Mouse (Mus musculus) frontal cortex, postnatal 25 days (tissue): ENCODE measurements around the gene Syna.

ENCODE experiments used
- DNase-seq, 2 experiments: peaks; one replicate each; pipeline ENCODE4 v3.0.0; 2022; ENCODE audit warnings: low spot score in 2 of 2

Syna gene

DNA sequence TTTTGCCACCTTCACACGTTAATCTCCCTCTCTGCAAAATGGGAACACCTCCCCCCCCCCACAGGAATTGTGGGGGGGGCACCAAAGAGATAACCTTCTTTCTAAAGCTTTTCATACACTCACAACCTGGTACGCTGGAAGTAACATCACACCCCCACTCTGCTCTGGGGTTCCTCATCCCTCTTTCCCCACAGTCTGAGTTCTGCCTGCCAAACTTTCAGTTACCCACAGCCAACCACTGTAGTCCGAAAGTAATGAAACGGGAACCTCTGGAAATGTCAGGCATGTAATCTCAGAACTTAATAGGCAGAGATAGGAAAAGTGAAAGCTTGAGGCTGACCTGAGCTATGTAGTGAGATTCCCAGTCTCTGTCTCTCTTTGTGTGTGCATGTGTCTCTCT lies 7.5 kb upstream of the Syna start:
- no peak for DNase-seq

DNA sequence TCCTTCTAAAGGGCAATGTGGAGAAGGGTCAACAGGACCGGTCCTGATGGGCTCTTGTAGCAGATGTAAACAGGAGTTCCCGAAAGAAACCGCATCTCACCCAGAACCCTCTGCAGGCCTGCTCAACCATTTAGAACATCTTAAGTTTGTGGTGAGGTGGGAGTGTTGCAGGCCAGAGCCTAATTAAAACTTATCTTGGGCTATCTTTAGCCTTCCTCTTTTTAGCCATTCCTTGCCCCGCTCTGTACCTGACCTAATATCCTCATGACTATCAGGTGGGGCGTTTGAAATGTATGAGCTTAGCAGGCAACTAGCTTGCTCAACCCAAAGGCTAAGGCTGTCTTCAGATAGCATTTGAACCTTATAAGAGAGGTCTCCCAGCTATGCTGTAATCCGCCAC lies 5.7 kb upstream of the Syna start:
- no peak for DNase-seq

DNA sequence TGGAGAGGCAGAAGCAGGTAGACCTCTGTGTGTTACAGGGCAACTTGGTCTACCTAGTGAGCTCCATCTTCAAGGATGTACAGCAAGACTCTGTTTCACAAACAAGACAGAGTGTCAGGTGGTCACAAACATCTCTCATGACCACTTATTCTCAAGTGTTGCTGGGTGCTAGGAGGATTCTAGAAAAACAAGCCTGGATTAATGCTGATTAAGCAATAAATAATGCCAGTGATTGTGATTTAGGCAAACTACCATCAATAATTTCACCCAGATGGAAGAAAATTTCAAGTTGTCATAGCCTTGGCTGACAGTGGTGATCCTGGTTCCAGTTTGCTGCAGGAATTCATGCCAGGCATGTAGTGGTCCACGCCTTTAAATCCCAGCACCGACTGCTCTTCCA lies 4.3 kb upstream of the Syna start:
- DNase-seq: no peak

DNA sequence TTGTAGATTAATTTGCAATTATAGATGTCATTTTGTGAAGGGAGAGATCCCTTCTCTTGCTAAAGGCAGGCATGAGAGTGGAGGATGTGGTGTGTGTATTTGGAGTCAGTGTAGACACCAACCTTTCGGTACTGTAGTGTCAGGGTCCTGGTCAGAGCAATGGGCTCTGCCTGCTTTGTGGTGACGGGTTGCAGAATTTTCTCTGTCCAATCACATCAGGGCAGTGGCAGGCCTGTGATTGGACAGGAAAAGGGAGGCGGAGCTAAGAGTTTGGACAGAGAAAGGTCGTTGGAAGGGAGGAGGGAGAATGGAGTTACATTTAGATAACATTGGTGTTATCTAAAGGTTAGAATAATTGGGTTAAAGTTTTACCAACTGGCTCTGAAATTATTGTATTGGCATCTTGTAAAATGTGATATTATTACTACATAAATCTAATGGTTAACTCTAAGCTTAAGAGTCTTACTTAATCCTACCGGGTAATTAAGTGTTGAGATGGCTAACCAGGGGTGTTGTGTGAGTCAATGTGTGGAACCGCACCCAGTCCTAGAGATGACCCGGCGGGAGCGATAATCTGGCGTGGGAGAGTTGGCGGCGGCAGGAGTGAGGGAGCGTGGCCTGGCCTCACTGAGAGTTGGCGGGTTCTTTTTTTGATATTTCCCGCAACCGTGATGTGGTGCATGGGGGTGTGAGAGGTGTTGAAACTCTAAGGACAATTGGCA lies 640 bp upstream of the Syna start:
- no peak for DNase-seq

DNA sequence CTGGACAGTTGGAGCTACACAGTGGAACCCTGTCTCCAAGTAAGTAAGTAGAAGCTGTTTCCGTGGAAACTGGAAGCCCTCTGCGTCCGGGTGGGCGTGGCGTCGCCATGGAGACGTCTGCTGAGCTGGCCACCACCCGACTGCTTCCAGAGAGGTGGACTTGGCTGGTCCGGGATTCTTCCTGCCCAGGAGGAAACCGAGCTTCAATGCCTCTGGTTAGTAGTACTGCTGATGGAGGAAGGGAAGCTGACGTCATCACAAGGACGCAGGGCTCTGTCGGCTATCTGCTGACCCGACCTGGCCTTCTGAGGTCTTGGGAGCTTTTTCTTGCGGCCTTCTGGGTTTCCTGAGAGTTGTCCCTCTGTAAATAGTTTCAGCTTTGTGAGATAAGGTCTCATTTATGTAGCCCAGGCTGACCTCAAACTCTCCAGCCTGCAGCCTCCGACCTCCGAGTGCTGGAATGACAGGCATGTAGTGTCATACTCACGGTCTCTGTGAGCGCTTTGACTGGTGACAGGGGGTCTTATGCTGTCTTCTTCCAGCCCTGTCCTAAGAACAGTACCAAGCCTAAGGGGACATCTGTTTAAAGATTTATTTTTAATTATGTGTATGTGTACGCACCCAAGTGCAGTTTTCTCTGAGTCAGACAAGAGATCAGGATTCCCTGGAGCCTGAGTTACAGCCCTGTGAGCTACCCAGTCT lies 4.4 kb downstream of the Syna start:
- DNase-seq: peak; percentile 52 to 70

DNA sequence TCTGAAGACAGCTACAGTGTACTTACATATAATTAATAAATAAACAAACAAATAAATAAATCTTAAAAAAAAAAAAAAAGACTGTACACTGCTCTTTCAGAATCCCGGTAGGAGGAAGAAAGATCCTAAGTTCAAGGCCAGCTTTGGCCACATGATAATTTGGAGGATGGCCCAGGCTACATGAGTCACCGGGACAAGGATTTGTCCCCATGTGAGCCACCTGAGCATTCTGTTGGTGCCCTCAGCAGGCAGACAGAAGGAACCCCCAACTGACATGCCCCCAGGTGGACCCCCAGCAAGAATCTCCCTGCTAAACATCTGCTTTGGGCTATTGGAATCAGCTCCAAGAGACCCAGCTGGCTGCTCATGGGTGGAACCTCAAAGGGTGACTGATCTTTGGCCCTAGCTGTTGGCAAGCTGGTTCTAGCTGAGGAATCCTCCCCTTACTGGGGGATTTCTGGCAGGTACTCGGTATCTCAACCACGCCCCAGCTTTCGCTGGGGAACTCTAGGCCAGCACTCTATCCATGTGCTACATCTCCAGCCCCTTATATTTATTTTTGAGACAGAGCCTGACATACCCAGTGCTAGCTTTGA lies 5.9 kb downstream of the Syna start:
- DNase-seq: no peak

DNA sequence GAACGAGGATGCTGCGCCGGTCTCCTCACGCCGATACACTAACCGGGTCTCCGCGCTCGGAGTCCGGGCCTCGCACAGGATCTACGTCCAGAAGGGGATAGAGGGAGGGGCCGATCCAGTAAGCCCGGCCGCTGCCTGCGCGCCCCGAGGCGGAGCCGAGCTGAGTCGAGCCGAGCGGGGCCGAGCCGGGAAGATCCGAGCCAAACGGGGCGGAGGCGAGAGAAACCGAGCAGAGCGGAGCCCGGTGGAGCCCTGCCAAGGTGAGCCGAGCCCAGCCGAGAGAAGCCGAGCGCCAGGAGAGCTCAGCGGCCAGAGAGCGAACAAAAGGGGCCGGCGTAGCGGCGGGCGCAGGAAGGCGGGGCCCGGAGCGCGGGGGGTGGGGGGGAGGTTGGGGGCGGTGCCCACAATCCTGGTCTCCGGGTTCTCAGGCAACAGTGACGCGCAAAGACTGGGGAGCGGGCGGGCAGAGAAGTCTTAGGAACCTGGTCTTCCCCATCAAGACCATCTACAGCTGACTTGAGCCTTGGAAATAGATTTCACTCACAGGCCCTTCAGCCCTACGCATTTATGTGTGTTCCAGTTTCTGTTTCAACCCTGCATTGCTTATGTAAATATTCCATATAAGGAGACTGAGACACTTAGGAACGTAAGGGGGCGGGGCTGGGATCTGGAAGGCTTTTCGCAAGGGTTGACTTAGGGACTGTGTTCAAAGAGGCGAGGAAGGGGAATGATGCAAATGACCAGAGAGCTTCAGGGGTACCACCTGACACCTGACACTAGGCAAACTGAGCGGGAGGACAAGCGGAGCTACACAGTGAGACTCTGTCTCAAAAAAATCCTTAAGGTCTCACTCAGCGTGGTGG lies 7.6 kb downstream of the Syna start, which contains the start of gene Clip2:
Gene Clip2 (minus strand): TSS at position 325 of the 863 bp plus-strand sequence.
- DNase-seq: peak; percentile 93 to 98

DNA sequence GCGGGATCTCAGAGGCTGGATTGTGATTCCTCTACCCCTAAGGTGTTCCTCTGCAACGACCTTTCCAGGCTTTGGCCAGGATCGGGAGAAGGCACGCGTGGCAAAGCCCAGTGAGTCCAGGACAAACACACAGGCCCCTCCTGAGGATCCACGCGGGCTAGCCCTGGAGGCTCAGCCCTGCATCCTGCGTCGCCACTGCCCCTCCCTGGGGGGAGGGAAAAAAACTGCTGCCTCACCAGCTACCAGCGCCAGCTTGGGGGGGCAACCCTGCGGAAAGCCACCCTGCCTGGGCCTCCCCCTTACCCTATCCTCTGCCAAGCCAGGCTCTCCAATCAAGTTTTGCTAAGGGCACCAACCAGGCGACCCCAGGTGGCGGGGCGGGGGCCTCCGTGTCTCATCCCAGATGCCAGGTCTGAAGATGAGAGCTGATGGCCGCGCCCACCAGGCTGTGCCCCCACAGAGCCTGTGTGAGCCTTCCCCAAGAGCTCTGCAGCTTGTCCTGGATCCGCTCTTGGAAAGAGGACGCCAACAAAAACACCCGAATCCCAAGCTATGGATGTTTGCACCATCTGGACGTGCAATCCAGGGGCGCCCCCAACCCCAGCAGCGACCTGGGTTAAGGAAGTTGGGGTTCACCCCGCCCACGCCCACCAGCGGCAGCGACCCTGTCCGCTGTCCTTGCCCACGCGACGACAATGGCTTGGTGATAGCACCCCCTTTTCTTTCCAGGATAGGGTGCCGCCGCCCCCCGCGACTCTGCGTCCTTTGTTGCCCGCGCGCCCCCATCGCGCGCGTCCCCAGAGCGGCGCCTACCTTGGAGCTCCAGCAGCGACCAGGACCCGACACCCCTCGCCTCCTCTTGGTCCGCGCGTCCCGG lies 8.5 kb downstream of the Syna start:
- peak; percentile 39 to 50 for DNase-seq

DNA sequence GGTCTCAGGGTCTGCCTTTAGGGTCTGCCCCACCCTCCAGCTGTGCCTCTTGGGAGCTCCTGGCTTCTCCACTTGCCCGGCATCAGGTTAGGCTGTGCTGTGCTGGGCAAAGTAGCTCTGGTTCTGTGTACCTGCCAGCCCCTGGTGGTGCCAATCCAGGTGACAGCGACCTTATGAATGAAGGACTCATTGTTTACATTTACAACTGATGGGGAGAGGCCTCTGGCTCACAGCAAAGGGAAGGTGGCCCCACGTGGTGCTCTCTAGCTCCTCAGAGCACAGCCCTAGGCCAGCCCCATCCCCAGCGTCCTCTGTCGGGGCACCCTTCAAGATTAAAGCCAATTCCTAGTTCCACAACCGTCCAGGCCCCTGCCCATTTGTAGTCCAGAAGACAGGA lies 9.1 kb downstream of the Syna start:
- no peak for DNase-seq

DNA sequence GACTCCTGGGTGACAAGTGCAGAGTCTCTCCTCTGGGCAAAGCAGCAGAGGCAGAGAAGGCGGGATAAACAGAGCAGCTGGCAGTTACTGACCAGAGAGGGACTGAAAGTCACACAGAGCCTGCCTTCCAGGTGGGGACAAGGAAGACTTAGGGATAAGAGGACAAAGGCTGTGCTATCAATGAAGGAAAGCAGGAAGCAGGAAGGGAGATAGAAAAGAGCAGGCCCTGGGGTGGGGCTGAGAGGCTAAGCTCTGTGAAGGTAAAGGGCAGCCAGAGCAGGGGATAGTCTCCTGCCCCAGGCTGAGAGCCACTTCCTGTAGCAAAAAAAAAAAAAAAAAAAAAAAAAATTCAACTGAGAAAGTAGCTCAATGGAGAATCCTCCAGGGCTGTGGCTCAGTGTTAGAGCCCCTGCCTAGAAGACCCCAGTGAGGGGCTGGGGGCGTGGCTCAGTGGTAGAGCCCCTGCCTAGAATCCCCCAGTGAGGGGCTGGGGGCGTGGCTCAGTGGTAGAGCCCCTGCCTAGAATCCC lies 10.3 kb downstream of the Syna start:
- DNase-seq: no peak

DNA sequence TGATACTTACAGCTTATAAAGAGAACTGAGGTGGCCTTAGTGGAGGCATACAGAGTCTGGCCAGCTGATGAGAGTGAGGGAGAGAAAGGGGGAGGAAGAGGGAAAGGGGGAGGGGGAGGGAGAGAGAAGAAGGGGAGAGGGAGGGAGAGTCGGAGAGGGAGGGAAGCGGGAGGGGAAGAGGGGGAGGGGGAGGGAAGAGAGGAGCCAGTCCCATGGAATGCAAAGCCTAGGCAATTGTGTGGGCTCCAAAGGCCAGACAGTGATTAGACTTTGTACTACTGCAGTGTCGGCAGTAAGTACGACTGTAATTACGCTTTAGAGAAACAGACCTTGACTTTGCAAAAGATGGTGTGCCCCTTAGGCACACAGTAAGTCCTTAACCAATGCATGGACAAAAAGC lies 11.7 kb downstream of the Syna start:
- DNase-seq: no peak

DNA sequence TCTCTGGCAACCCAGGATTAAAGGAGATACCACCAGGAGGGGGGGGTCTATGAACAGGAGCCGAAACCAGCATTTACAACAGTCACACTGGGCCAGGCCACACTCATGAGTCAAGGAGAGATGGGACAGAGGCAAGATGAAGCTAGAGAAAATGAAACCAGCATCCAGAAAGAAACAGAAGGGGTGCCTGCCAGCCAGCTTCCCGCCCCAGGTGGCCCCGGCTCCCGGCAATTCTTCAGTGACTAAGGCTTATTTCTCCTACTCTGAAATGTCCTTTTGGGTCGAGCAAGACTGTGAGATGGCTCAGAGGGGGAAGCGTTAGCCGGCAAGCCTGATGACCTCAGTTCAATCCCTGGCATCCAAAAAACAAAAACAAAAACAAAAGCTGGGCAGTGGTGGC lies 13.2 kb downstream of the Syna start:
- DNase-seq: no peak

DNA sequence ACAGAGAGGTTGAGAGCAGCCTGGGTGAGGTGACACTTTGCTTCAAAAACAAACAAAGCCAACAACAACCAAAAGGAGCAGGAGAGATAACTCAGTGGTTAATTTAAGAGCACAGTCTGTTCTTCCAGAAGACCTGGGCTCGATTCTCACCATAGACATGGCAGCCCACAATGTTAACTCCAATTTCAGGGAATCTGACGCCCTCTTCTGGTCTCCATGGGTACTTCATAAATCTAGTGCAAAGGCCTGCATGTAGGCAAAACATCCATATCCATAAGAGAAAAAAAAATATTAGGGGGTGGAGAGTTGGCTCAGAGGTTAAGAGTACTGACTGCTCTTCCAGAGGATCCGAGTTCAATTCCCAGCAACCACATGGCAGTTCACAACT lies 14.7 kb downstream of the Syna start:
- DNase-seq: no peak

DNA sequence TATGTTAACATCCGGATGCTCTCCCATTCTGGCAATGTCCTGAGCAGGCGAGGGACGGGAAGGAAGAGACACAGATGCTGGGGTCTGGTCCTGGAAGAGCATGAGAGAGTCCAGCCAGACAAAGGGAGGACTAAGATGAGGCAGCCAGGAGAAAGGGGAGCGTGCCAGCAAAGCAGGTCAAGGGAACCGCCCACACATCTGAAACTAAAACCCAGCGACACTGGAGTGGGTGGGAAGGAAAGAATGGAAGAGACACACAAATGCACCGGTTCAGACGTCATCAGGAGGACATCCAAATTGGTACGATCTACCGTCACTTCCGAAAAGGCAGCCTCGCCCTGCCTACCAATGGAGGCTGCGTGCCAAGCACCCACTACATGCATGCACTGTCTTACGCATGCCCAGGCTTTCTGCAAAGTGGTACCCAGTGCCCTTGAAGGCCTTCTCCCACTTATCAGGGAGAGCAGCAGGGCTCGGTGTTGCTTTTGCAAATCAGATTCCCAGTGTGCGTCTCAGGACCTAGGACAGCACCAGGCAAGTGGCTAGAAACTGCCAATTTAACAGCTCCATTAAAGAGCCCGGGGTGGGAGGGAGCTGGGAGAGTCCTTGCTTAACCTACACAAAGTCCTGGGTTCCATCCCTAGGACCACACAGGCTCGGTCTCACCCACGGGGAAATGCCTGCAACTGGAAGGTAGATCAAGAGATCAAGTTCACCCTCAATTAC lies 15.3 kb downstream of the Syna start:
- peak in 1 of 2 experiments; percentile 43 for DNase-seq

DNA sequence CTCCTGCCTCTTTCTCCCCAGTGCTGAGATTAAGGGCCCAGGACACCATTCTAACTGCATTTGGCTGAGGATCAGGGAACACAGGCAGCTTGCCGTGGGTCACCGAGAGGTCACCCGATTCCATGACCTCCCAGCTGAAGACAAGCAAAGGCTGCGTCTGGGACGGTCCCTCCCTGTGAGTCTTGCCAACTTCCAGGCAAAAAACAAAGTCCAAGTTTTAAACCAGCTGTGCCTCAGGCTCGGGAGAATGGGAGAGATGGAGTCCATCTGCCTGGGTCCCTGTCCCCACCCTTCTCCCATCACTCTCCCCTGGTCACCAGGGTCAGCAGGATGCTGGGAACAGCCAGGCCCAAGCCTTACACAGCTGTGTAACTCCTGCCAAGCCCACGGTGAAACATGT lies 18.3 kb downstream of the Syna start:
- DNase-seq: no peak

DNA sequence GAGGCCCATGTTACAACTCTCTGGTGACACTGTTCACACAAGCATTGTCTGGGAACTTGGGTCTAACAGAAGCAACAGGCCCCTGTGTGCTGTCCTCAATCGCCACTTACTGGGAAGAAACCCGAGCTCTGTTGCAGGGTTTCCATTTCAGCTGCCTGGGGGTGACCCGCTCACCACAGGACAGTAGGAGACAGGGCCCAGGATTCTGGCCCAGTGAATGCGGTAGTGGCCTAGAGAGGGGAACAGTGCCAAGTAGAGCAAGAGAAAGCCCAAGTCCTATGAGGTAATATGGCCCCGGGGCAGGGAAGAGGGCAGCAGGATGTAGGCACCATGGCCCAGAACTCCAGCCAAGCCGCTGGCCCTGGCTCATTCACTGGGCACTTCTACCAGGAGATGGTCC lies 19.1 kb downstream of the Syna start:
- DNase-seq: no peak

DNA sequence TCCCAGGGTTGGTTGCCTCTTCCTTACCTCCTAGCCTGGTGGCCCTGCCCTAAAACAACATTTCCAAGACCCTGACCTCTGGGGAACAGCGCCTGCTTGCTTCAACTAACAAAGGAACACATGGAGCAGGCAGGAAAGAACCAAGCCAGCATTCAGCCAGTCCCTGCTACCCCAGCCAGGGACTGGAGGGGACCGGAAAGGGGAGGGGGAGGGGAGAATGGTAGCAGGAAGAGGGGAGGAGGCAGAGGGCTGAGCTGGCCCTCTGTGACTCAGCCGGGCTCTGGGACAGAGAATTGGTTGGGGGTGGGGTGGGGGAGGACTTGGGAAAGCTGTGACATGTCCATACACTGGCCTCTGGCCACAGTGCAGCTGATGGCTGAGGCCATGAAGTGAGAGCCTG lies 20.1 kb downstream of the Syna start:
- no peak for DNase-seq

DNA sequence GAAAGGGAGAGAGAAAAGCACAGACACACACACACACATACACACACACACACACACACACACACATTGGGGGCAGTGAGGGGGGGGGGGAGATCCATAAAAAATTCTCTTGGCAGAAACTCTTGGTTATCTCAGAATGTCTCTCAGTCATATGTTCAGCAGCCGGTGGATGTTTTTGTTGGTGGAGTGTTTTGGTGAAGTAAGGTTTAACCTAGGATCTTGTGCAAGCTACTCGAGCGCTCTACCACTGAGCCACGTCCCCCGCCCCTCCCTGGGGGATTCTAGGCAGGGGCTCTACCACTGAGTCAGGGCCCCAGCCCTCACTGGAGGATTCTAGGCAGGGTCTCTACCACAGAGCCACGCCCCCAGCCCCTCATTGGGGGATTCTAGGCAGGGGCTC lies 23.9 kb downstream of the Syna start:
- no peak for DNase-seq

DNA sequence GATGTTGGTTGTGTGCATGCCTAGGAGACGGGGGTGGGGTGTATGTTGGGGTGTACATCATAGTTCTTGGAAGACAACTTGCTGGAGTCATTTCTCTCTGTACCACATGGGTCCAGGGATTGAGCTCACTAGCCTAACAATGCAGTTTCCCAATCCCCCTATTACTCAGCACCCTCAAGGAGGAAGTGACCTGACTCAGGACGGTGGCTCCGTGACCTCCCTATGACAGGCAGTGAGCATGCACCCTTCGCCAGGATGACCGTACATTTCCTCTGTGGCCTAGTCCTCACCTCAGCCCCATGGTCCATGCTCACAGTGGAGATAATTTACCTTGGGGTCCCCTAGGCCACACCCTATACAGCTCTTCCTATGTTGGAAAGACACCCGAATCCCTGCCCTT lies 27.6 kb downstream of the Syna start:
- no peak for DNase-seq

DNA sequence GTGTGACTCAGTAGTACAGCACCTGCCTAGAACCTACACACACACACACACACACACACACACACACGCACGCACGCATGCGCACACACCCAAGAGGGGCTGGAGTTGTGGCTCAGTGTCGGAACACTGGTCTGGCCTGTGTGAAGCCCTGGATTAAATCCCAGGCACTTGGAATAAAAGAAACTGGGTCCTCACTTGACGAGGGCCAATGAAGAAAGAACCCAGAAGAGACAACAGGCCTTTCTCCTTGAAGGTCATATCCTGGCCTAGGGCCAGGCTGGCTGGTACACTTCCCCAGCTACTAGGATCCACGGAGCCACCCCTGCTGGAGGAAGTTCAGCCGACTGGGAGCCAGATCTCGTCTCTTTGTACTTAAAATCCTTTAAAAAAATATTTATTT lies 28.4 kb downstream of the Syna start:
- no peak for DNase-seq
